Mouse (Mus musculus) olfactory bulb, adult 2 months (tissue): ENCODE measurements around the gene Sept14.

Source experiments
- CTCF ChIP-seq: fragments of 200-500 bp; IDR thresholded peaks from 2 replicates; pipeline ENCODE4 v1.5.1; 2012; ENCODE audit warnings: low read depth, mild to moderate bottlenecking, low read length, moderate library complexity; ENCODE audit not compliant: insufficient read depth
- POLR2A ChIP-seq: fragments of 200-500 bp; IDR thresholded peaks from 2 replicates; pipeline ENCODE4 v1.6.1; 2012; ENCODE audit warnings: mild to moderate bottlenecking, low read depth, low read length, moderate library complexity; ENCODE audit not compliant: insufficient read depth

DNA sequence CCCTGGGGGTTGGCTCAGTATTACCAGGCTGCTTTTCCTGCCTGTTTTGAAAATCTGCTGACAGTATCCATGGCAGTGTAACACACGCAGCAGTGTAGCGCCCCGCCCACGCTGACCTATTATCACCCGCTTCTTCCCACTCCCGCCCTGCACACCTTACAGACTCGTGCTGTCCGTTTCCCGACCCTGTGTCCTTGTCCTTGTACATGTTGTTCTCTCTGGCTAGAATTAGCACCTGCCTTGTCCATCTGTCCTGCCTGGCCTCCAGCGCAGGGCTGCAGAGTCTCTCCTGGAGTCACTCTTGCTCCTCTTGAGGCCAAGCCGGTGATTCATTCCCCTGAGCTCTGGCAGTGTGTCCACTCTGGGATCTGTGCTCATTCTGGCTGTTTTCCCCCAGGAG, 22.0 kb upstream of the Sept14 start:
- TF ChIP-seq CTCF (no peak), POLR2A (no peak)
